ENCODE assay signal across 11 mouse cellular contexts in the genomic region with DNA sequence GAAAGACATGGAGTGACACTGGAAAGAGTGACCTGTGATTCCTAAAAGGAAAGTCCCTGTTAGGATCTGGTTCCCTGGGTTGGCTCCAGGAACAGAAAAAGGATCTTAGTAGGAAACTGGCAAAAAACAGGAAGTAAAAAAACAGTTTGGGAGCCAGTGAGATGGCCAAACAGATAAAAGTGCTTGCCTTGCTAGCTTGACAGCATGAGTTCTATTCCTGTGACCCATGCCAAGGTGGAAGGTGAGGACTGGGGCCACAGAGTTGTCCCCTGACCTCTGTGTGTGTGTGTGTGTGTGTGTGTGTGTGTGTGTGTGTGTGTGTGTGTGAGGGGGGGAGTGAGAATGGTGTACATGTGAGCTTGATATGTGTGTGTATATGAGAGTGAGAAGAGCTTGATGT.
"Had no signal": no experiment of that assay in that cellular context is flagged by ENCODE, and none has a peak within 500 bp of the region (broad histone marks: within the 10 kb centered on the region; RNA-seq: fewer than 3 reads in every experiment).

No protein-coding gene starts in this region.

- H3K4me1 ChIP-seq: kidney, embryonic 15.5 days; midbrain, embryonic 12.5 days had no signal

- H3K27me3 ChIP-seq: kidney, embryonic 15.5 days; midbrain, embryonic 12.5 days had no signal

- H3K4me3 ChIP-seq: kidney, embryonic 15.5 days; midbrain, embryonic 12.5 days had no signal

- H3K4me2 ChIP-seq: kidney, embryonic 15.5 days; lung, embryonic 14.5 days; midbrain, embryonic 12.5 days had no signal

- H3K36me3 ChIP-seq: midbrain, embryonic 12.5 days had no signal

- H3K27ac ChIP-seq: kidney, embryonic 15.5 days; liver, embryonic 14.5 days; midbrain, embryonic 12.5 days had no signal

- H3K9ac ChIP-seq: kidney, embryonic 15.5 days; liver, embryonic 14.5 days; lung, embryonic 14.5 days; midbrain, embryonic 12.5 days had no signal

- H3K9me3 ChIP-seq: kidney, embryonic 15.5 days; midbrain, embryonic 12.5 days had no signal

- DNase-seq: kidney, adult 2 months; kidney, postnatal 14 days; left cerebral cortex, postnatal 4 days; lung, embryonic 14.5 days; lung, postnatal 10 days; lung, postnatal 4 days; thymus, adult 2 months; thymus, postnatal 25 days had no signal
